Mouse (Mus musculus) kidney, postnatal 4 days (tissue): Measurements from ENCODE around the gene Gm2042.
"Not testable (repeated sequence)": the region's sequence is repeated elsewhere in the genome, so short reads cannot be mapped to it uniquely, and the experiment has no call there.

Experiments
- DNase-seq, 2 experiments: peaks; one replicate each; pipeline ENCODE4 v3.0.0; 2021; ENCODE audit warnings: mixed read lengths in 2 of 2

The Gm2042 gene

DNA sequence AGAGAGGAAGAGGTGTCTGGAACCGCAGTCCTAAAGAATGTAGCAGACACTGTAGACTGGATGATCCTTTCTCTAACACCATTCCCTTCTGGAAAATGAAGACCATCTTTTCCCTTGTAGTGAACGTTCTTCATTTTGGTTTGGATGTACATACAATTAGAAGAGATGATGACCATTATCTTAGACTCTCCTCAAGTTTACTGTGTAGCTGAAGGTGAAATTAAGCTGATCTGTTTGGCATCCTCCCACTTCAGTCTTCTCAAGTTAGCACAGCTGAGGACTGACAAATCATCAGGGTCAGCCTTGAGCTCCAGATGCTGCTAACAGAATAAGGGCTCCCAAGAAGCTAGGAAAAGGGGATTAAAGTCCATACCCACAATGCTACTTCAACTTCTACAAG lies at the start of gene Gm2042:
Gene Gm2042, plus strand, starts transcription at position 301 of the 400 bp plus-strand sequence.
- not testable (repeated sequence) for DNase-seq

DNA sequence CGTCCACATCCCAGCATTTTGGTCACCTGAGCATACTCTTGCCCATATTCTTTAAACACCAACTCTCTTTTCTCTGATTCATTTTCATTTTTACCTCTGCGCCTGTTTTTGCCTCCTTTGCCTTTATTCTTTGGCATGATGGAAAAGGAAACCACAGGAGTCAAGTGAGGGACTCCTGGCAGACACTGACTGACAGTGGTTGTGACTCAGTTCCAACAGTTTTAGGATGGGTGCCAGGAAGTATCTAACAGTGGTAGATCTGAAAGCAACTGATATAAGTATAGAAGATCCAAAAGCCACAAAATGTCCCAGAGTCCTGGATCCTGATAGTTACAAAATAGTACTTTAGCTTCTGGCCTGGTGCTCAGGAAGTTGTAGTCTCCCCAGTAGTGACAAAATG lies 34.2 kb upstream of the Gm2042 start, which contains the start of gene Gm2035:
Gene Gm2035, minus strand, starts transcription at position 137 of the 400 bp plus-strand sequence.
- DNase-seq, result not testable (repeated sequence)

DNA sequence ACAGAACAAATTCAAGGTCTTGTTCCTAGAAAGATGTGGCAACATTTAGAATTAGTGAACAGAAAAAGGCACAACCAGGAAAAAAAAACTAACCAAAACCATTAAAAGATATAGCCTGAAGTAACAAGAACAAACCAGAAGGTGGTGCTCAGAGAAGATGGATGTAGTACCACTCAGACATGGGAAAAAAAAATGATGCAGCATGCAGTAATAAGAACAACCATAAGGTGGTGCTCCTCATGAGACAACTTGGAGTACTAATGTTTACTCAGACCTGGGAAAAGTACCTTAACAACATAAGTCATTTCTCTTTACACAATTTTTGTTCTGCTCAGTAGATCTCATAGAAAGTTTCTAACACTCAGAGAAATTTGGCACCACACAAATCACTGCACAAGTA lies 30.1 kb downstream of the Gm2042 start:
- DNase-seq, result not testable (repeated sequence)

DNA sequence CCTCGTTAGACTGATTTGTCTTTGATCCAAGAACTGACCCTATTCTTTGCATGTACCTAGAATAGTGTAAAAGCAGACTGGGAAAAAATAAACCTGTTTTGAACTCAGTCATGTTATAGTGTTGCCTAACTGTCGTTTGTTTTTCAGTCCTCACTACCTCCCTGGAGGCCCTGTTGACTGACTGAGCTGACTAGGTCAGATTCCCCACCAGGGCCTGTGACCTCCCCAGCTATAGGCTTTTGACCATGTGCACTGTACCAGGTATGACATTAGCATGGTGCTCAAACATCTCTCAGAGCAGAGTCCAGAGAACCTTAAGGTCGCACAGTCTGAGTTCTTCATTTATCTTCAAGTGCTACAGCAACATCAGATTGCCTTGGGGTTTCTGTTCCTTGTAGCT lies 50.2 kb downstream of the Gm2042 start:
- not testable (repeated sequence) for DNase-seq
